Mouse (Mus musculus) midbrain, embryonic 13.5 days (tissue): ENCODE measurements around the gene Sec24a. TPM values are rescaled to one million over a fixed set of nuclear protein-coding genes. Genes with fewer than 3 reads are reported as not detected.
"Not testable (repeated sequence)": the region's sequence is repeated elsewhere in the genome, so short reads cannot be mapped to it uniquely, and the experiment has no call there.

Experiments
- ATAC-seq: fragments of 200-750 bp; cut with Nextera tagmentation; 2 replicates; pipeline ENCODE4 v1.8.0; 2017; ENCODE audit warnings: mild to moderate bottlenecking, moderate TSS enrichment, moderate library complexity
- H3K27ac ChIP-seq: fragments of 300-500 bp; sonication (generic); 2 replicates; pipeline ENCODE4 v1.5.1; 2015; ENCODE audit warnings: inconsistent platforms, mild to moderate bottlenecking, moderate library complexity
- H3K27me3 ChIP-seq: fragments of 300-500 bp; sonication (generic); 2 replicates; pipeline ENCODE4 v1.6.1; 2015; ENCODE audit warnings: mild to moderate bottlenecking, inconsistent platforms
- H3K36me3 ChIP-seq: fragments of 300-500 bp; sonication (generic); 2 replicates; pipeline ENCODE4 v1.6.1; 2015; ENCODE audit warnings: mild to moderate bottlenecking, inconsistent platforms
- H3K4me1 ChIP-seq: fragments of 300-500 bp; sonication (generic); replicated peaks from 2 replicates; pipeline ENCODE4 v1.6.1; 2015; ENCODE audit warnings: inconsistent platforms
- H3K4me2 ChIP-seq: fragments of 300-500 bp; sonication (generic); replicated peaks from 2 replicates; pipeline ENCODE4 v1.6.1; 2015; ENCODE audit warnings: moderate library complexity, mild to moderate bottlenecking, inconsistent platforms
- H3K4me3 ChIP-seq: fragments of 300-500 bp; sonication (generic); replicated peaks from 2 replicates; pipeline ENCODE4 v1.5.1; 2015; ENCODE audit warnings: mild to moderate bottlenecking, inconsistent platforms
- H3K9ac ChIP-seq: fragments of 300-500 bp; sonication (generic); replicated peaks from 2 replicates; pipeline ENCODE4 v1.6.1; 2015; ENCODE audit warnings: mild to moderate bottlenecking, inconsistent platforms
- H3K9me3 ChIP-seq: fragments of 300-500 bp; sonication (generic); 2 replicates; pipeline ENCODE4 v1.6.1; 2016; ENCODE audit warnings: mild to moderate bottlenecking, inconsistent platforms
- WGBS: fragments of 180-500 bp; shearing (Covaris S2); methylation state at CpG from one replicate; pipeline ENCODE4 v1.1.7; 2015; 5-methylcytosine and 5-hydroxymethylcytosine counted together
- polyA plus RNA-seq: library from polyadenylated mRNA; unstranded; fragments of >200 nt; fragmentation: Nextera tagmentation; extraction: Ambion mirVana; gene quantifications from 2 replicates; pipeline ENCODE4 v1.2.1, GENCODE M21; 2015

Gene Sec24a
- polyA plus RNA-seq, 1 experiment from 2014 or later = 13.8 TPM

- ATAC-seq = no peak
- Histone ChIP-seq H3K4me2 (no peak overlapping the region), H3K9me3 (no peaks in the 10 kb centered on the region), H3K27ac (no peak overlapping the region), H3K4me3 (no peak overlapping the region), H3K4me1 (peaks cover 27% of the 10 kb centered on the region), H3K27me3 (peaks cover 22% of the 10 kb centered on the region), H3K36me3 (no peaks in the 10 kb centered on the region), H3K9ac (no peak overlapping the region)
- 89% methylated on average over 5 of the region's 5 CpGs for WGBS
Observed at GRCm38 (mm10) chr11:51757625-51758024, 5.8 kb downstream of the Sec24a start.

- ATAC-seq = no peak
- peak overlapping the region; percentile 92 for H3K4me2 ChIP-seq
- peak overlapping the region; percentile 97 for H3K4me3 ChIP-seq
- H3K9me3 ChIP-seq = no peaks in the 10 kb centered on the region
- H3K9ac ChIP-seq = peak overlapping the region; percentile 94
- H3K36me3 ChIP-seq = no peaks in the 10 kb centered on the region
- H3K27ac ChIP-seq = peak overlapping the region; percentile 73; the same call in 1 of the 2 replicates
- H3K4me1 ChIP-seq = peaks cover 27% of the 10 kb centered on the region
- peaks cover 21% of the 10 kb centered on the region for H3K27me3 ChIP-seq
- 75% methylated on average over 11 of the region's 11 CpGs for WGBS
Observed at GRCm38 (mm10) chr11:51757023-51757422, 6.4 kb downstream of the Sec24a start.

GRCm38 (mm10) chr11:51756352-51756771, 7.1 kb downstream of the Sec24a start:
- H3K4me1 ChIP-seq = peaks cover 27% of the 10 kb centered on the region
- peak overlapping the region; percentile 94 for H3K9ac ChIP-seq
- H3K36me3 ChIP-seq = no peaks in the 10 kb centered on the region
- H3K27me3 ChIP-seq = peaks cover 16% of the 10 kb centered on the region
- H3K4me3 ChIP-seq = peak overlapping the region; percentile 97
- ATAC-seq = peak; percentile 98
- H3K9me3 ChIP-seq = no peaks in the 10 kb centered on the region
- peak overlapping the region; percentile 92 for H3K4me2 ChIP-seq
- H3K27ac ChIP-seq = peak overlapping the region; percentile 73
- WGBS = under 1% methylated on average over 35 of the region's 41 CpGs

DNA sequence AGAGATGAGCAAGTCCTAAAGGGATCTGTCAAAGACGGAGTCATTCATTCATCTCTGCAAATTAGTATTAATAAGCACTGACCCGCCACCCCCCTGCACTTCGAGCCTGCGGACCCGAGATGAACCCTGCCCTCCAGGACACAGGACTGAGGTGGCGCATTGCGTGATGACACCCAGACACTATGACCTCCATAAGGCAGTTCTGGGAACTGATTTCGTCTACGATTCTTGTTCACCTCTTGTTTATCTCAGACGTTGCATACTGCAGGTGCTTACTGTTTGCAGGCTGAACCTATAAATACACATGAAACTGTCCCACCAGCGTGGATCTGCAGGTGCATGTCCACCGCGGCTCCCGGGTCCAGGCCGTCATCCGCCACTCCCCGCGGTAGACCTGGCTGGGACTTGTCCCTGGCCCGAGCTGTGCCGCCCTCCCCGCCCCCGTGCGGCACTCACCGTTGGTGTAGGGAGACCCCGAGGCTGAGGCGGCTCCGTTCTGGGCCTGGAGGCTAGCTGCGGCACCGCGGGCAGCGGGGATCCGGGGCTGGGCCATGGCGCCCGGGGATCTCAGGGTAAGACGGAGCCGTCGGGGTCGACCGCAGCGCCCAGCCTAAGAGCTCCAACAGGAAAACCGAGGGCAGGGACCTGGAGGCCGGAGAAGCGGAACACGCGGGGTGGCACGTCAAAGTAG, 7.7 kb downstream of the Sec24a start:
- no peaks in the 10 kb centered on the region for H3K9me3 ChIP-seq
- peak overlapping the region; percentile 73 for H3K27ac ChIP-seq
- peak overlapping the region; percentile 97 for H3K4me3 ChIP-seq
- H3K27me3 ChIP-seq = peaks cover 11% of the 10 kb centered on the region; the same call in 1 of the 2 replicates
- H3K36me3 ChIP-seq = no peaks in the 10 kb centered on the region
- H3K4me2 ChIP-seq = peak overlapping the region; percentile 92
- WGBS = under 1% methylated on average over 46 of the region's 46 CpGs
- H3K4me1 ChIP-seq = peaks cover 27% of the 10 kb centered on the region
- peak; percentile 89 for ATAC-seq
- H3K9ac ChIP-seq = peak overlapping the region; percentile 94

DNA sequence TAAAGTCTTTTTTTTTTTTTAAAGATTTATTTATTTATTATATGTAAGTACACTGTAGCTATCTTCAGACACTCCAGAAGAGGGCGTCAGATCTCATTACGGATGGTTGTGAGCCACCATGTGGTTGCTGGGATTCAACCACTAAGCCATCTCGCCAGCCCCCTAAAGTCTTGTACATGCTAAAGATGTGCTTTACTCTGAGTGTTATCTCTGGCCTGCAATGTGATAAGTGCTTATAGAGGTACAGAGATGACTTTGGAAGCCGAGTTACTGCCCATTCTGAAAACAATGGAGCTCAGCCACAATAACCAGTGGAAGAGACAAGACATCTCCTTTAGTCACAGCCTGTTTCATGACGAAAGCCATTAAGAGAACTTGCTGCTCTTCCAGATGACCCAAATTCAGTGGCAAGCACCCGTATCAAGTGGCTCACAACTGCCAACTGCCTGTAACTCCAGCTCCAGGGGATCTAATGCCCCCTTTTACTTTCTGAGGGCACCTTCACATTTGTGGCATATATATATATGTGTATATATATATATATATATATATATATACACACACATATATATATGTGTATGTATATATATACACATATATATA, 11.7 kb downstream of the Sec24a start:
- H3K4me2 ChIP-seq, H3K36me3 ChIP-seq, H3K9me3 ChIP-seq, H3K27me3 ChIP-seq, H3K9ac ChIP-seq, ATAC-seq, H3K4me3 ChIP-seq, H3K27ac ChIP-seq: not testable (repeated sequence)
- WGBS = 75% methylated on average over 6 of the region's 6 CpGs
- peaks cover 22% of the 10 kb centered on the region for H3K4me1 ChIP-seq

GRCm38 (mm10) chr11:51746096-51746495, 17.3 kb downstream of the Sec24a start:
- H3K9ac ChIP-seq = no peak overlapping the region
- WGBS = 78% methylated on average over 1 of the region's 1 CpGs
- no peak overlapping the region for H3K4me3 ChIP-seq
- H3K27ac ChIP-seq = no peak overlapping the region
- H3K4me2 ChIP-seq = no peak overlapping the region
- ATAC-seq = no peak
- H3K4me1 ChIP-seq = no peaks in the 10 kb centered on the region
- H3K36me3 ChIP-seq = peaks cover 29% of the 10 kb centered on the region
- H3K9me3 ChIP-seq = no peaks in the 10 kb centered on the region
- no peaks in the 10 kb centered on the region for H3K27me3 ChIP-seq

- no peaks in the 10 kb centered on the region for H3K4me1 ChIP-seq
- H3K4me2 ChIP-seq = no peak overlapping the region
- H3K36me3 ChIP-seq = peaks cover 43% of the 10 kb centered on the region
- no peak overlapping the region for H3K4me3 ChIP-seq
- no peak overlapping the region for H3K9ac ChIP-seq
- H3K9me3 ChIP-seq = no peaks in the 10 kb centered on the region
- no peaks in the 10 kb centered on the region for H3K27me3 ChIP-seq
- H3K27ac ChIP-seq = no peak overlapping the region
- no peak for ATAC-seq
- WGBS = 96% methylated on average over 3 of the region's 3 CpGs
Observed at GRCm38 (mm10) chr11:51740701-51741100, 22.7 kb downstream of the Sec24a start.

GRCm38 (mm10) chr11:51738651-51739403, 24.6 kb downstream of the Sec24a start:
- ATAC-seq = no peak
- Histone ChIP-seq H3K27ac (no peak overlapping the region), H3K9me3 (no peaks in the 10 kb centered on the region), H3K4me2 (no peak overlapping the region), H3K27me3 (no peaks in the 10 kb centered on the region), H3K4me1 (no peaks in the 10 kb centered on the region), H3K4me3 (no peak overlapping the region), H3K36me3 (peaks cover 47% of the 10 kb centered on the region), H3K9ac (no peak overlapping the region)
- 91% methylated on average over 3 of the region's 3 CpGs for WGBS

DNA sequence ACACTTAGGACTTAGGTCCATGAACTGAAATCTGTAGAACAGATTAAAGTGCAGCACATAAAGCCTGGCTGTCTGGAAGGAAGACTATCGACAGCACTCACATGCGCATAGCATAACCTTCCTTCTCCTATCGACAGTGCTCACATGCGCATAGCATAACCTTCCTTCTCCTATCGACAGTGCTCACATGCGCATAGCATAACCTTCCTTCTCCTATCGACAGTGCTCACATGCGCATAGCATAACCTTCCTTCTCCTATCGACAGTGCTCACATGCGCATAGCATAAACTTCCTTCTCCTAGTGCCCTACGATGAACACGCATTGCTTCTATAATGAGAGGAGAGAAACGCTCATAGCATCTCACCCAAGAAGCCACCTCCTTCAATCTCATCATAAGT, 29.2 kb downstream of the Sec24a start:
- not testable (repeated sequence) for ATAC-seq, H3K4me1 ChIP-seq, H3K4me2 ChIP-seq, H3K4me3 ChIP-seq, H3K9ac ChIP-seq, H3K27ac ChIP-seq, H3K27me3 ChIP-seq, H3K9me3 ChIP-seq
- peaks cover 48% of the 10 kb centered on the region for H3K36me3 ChIP-seq
- 98% methylated on average over 13 of the region's 13 CpGs for WGBS

GRCm38 (mm10) chr11:51732883-51733282, 30.6 kb downstream of the Sec24a start:
- WGBS = 86% methylated on average over 1 of the region's 1 CpGs
- Histone ChIP-seq H3K4me1 (no peaks in the 10 kb centered on the region), H3K9ac (no peak overlapping the region), H3K27ac (no peak overlapping the region), H3K27me3 (no peaks in the 10 kb centered on the region), H3K9me3 (no peaks in the 10 kb centered on the region), H3K36me3 (peaks cover 46% of the 10 kb centered on the region), H3K4me2 (no peak overlapping the region), H3K4me3 (no peak overlapping the region)
- ATAC-seq = no peak

DNA sequence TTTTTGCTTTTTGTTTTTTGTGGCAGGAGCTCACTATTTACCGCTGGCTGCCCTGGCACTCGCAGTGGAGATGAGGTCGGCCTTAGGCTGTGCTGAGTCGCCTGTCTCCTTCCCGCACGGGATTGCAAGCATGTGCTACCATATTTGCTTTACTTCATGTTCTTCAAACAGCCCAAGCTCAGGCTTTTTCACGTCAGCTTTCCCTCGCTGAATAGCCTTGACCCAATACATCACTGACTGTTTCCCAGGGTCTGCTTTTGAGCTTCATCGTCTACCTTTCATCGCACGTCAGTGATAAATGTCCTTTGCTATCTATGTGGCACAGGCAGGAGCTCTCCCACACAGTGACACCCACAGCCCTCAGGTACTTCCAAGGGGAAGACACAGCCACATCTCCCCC, 42.4 kb downstream of the Sec24a start:
- H3K36me3 ChIP-seq = peaks cover 76% of the 10 kb centered on the region
- 95% methylated on average over 11 of the region's 11 CpGs for WGBS
- no peak for ATAC-seq

GRCm38 (mm10) chr11:51707080-51707479, 56.4 kb downstream of the Sec24a start:
- H3K27ac ChIP-seq = no peak overlapping the region
- no peak overlapping the region for H3K4me3 ChIP-seq
- no peaks in the 10 kb centered on the region for H3K4me1 ChIP-seq
- no peaks in the 10 kb centered on the region for H3K27me3 ChIP-seq
- peaks cover 75% of the 10 kb centered on the region for H3K36me3 ChIP-seq
- H3K9me3 ChIP-seq = no peaks in the 10 kb centered on the region
- no peak for ATAC-seq
- H3K4me2 ChIP-seq = no peak overlapping the region
- WGBS = 90% methylated on average over 13 of the region's 13 CpGs
- H3K9ac ChIP-seq = no peak overlapping the region

More for the DNA sequence above, 42.4 kb downstream of the Sec24a start:
- no peak overlapping the region for H3K4me2 ChIP-seq
- H3K4me3 ChIP-seq = no peak overlapping the region
- H3K27ac ChIP-seq = no peak overlapping the region
- H3K9ac ChIP-seq = no peak overlapping the region
- no peaks in the 10 kb centered on the region for H3K9me3 ChIP-seq
- H3K4me1 ChIP-seq = no peaks in the 10 kb centered on the region
- H3K27me3 ChIP-seq = no peaks in the 10 kb centered on the region
